Mouse (Mus musculus) G1E (cell line): ENCODE measurements at regions not wholly inside any gene's neighbourhood (a gene's known extent, or its start where the extent isn't known, plus 50 kb on each side); places are given as distances from the start of the nearest gene placed in this dataset.

Experiments
- CTCF ChIP-seq: IDR thresholded peaks from 2 replicates; pipeline ENCODE4 v1.5.1; 2012; ENCODE audit warnings: low read depth, low read length, inconsistent platforms, mixed read lengths
- GATA1 ChIP-seq: IDR thresholded peaks from 2 replicates; pipeline ENCODE4 v1.6.1; 2012; ENCODE audit warnings: borderline replicate concordance, low read length, inconsistent platforms, mixed read lengths
- GATA2 ChIP-seq: IDR thresholded peaks from 2 replicates; pipeline ENCODE4 v1.6.1; 2012; ENCODE audit warnings: low read depth, low read length, inconsistent platforms, borderline replicate concordance
- POLR2AphosphoS5 ChIP-seq: IDR thresholded peaks from 2 replicates; pipeline ENCODE4 v1.6.1; 2012; ENCODE audit warnings: low read depth, low read length, inconsistent platforms; ENCODE audit not compliant: insufficient replicate concordance
- TAL1 ChIP-seq: conservative IDR thresholded peaks from 2 replicates; pipeline ENCODE4 v1.6.1; 2012; ENCODE audit warnings: low read depth, low read length, inconsistent platforms, mixed read lengths

- TF ChIP-seq GATA1 (no peak), CTCF (no peak), POLR2AphosphoS5 (no peak), TAL1 (no peak), GATA2 (no peak)
Measured at GRCm38 (mm10) chr2:148113184-148113583, 66.4 kb upstream of the Foxa2 start.
